Mouse (Mus musculus): ENCODE data around the gene Hormad1.
"Not testable (repeated sequence)": the region's sequence is repeated elsewhere in the genome, so short reads cannot be mapped to it uniquely, and the experiment has no call there.

Gene Hormad1

DNA sequence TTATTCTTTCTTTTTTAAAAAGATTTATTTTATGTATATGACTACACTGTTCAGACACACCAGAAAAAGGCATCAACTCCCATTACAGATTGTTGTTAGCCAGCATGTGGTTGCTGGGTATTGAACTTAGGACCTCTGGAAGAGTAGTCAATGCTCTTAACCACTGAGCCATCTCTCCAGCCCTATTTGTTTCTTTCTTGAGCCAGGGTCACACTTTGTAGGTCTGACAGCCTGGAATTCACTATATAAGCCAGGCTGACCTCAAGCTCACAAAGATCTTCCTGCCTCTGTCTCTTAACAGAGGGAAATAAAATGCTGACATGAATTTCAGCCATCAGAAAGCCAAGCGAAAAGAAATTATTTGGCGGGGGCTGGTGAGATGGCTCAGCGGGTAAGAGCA, 10.1 kb downstream of the Hormad1 start:
- no peak for DNase-seq

DNA sequence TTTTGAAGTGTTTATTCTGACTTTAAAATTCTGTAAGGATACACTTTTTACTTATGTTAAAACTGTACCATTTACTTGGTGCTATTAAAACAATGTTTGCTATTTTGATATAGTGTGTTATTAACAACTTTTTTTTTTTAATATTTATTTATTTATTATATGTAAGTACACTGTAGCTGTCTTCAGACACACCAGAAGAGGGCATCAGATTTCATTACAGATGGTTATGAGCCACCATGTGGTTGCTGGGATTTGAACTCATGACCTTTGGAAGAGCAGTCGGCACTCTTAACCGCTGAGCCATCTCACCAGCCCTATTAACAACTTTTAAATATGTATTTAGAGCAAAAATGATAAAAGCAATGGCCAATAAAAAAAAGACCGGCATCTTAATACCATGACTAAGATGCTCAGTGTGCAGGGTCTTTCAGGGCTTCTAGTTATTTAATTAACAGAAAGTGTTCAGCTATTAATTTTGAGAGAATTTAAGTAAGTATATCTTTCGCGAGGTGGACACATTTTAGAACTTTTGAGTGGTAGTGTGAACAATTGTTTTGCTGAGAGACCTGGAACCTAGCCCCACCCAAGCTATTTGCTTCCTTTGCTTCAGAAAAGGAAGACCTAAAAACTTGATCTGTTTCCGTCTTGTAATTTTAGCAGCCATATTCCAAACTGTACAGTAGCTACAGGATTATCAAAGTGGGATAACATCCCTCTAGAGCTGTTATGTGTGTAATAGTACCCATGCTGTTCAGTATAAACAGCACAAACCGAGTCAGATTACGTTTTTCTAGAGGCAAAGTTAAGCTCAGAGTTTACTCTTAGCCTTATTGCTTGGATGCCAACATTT, 28.5 kb downstream of the Hormad1 start:
- DNase-seq, result no peak

DNA sequence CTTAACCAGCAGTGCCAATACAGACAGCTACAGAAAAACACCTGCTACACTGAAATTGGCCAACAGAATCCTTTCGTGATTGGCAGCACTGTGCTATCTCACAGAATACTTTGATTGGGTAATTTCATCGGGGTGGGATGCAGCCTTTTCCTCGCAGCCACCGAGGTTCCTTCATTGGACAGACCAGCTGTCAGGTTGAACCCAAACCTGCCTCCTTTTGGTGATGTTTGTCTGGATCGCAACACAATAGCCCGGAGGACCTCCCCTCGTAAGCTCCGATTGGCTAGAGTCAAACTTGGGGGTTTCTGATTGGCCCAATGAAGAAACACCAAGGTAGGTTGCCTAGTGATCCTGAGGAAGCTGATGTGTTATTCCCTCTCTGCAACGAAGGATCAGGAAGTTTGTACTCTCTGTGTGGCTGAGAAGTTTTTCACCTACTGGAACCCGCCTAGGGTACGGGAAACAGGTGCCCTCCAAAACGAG, 29.2 kb downstream of the Hormad1 start, which contains the start of gene Golph3l:
Gene Golph3l, plus strand, starts transcription at position 331 of the 483 bp plus-strand sequence.
- peak; percentile 94 to 99 for DNase-seq

DNA sequence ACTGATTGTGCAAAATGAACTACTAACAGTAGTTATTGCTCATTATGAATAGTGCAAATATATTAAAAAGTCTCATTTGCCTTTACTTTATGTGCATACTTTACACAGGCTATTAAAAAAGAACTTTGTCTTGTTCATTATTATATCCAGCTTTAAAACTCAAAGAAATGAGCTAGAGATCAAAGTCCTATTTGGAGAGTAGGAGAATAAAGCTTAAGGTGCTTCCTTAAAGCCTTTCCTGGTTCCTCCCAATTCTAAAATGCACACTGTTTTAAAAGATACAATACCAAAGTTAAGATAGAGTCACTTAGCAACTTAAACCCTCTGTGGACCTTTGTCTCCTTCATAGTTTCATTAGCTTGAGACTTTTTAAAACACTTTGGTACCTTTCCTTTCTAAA, 39.3 kb downstream of the Hormad1 start:
- DNase-seq, result no peak

DNA sequence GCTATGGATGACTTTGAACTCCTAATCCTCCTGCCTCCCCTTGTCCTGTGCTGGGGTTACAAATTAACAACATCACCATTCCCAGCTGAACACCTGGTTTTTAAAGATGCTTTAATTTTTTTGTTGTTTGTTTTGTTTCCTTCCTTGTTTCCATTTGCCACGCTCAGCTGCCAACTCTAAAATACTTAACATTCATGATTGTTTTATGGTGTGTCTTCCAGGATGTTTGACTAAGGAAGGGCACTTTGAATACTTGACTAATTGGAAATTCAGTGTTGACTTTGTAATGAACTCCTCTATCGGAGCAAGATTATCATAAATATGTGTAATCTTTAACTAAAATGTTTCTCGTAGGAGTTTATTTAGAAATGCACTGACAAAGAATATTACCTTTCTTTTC, 41.8 kb downstream of the Hormad1 start:
- no peak for DNase-seq

DNA sequence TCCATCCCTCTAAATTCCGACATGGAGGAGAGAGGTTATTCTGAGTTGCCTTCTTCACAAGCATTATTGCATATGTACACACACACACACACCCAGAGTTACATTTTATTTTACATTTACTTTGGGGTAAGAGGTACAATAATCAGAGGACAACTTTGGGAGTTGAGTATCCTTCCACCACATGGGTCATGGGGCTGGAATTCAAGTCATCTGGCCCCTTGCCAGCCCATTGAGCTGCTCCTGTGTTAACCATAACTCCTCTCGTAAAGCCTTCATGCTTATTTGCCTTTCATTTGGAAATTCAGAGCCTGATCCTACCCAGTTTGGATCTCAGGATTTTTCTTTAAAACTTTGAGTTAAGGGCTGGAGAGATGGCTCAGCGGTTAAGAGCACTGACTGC, 46.6 kb downstream of the Hormad1 start:
- DNase-seq, result peak; percentile 21 to 60

DNA sequence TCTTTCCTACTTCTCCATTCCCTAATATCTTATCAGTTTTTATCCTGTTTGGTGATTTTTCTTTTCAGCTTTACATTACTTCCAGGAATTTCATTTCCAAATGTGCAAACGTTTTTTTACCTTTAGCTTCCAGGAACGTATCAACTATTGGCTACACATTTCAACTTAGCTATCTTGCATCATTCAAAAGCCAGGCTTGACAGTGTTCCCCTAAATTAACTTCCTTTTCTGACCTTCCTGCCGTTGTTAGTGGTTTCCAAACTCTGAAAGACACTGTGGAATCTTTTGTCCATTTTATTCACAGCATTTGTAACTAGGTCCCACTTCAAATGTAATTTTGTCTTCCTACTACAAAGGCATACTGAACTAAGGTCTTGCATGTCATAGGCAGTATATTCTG, 49.7 kb downstream of the Hormad1 start:
- DNase-seq, result no peak

DNA sequence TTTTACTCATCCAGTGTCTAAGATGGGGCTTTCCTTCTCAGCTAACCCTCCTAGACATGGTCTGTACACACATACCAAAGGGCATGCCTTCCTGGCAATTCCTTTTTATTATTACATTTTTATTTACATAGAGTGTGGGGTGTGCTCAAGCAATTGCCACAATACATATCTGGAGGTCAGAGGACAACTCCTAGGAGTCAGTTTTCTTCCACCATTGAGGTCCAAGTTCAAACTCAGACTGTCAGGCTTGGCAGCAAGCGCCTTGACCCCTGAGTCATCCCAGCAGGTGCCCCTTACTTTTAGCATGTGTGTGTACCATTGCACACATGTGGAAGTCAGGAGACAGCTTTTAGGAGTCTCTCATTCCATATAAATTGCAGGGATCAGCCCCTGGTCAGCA, 54.5 kb downstream of the Hormad1 start:
- no peak for DNase-seq

DNA sequence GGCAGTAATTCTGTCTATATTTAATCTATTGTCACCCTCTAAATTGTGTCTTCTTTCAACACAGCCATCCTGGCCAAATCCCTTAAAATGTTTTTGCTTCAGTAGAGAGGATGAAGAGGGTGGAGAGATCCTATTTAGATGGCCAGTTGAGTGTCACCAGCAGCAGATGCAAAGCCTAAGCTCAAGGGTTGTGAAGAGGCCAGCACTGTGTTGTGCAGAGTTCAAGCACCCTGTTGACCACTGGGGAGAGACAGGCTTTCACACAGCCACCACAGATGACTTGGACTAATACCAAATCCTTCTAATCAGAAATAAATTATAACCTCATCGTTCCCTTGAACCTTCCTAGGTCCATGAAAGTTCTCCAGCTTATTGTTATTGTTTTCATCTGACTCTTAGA, 59.0 kb downstream of the Hormad1 start:
- DNase-seq, result no peak

DNA sequence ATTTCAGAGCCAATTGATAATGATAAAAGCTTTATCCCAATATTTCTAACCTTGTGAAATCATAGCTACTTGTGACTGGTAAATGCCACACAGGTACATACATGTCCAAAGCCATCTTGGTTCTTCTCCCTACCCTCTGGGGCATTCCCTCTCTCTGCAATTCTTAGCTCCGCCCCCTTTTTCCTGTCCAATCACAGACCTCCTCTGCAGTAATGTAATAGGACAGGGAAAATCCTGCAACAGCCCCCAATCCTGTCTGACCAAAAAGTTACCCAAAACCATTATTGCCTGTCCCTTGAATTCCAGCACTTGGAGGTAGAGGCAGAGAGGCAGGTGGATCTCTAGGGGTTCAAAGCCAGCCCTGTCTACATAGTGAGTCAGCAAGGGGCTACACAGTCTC, 61.8 kb downstream of the Hormad1 start:
- no peak for DNase-seq

DNA sequence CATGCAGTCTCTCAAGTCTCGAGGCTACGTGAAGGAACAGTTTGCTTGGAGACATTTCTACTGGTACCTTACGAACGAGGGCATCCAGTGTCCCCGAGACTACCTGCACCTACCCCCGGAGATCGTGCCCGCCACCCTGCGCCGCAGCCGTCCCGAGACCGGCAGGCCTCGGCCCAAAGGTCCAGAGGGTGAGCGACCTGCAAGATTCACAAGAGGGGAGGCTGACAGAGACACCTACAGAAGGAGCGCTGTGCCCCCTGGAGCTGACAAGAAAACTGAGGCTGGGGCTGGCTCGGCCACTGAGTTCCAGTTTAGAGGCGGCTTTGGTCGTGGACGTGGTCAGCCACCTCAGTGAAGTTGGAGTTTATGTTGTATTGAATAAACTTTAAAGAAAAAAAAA, 62.9 kb downstream of the Hormad1 start:
- DNase-seq, result not testable (repeated sequence)

DNA sequence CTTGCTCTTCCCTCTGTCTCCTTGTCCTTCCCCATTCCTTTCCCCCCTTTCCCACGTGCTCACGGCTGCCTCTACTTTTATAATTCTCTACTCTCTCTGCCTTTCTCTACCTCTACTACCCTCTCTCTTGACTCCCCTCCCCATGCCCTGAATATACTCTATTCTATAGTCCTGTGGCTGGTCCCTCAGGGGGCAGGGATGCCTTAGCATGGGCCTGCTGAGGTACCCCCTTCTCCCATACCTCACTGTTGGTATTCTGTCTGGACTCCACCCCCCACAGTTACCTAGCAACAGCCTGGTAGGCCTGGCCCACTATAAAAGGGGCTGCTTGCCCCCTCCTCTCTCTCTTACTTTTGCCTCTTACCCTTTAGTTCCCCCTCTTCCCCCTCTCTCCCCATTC, 64.1 kb downstream of the Hormad1 start:
- DNase-seq, result no peak

DNA sequence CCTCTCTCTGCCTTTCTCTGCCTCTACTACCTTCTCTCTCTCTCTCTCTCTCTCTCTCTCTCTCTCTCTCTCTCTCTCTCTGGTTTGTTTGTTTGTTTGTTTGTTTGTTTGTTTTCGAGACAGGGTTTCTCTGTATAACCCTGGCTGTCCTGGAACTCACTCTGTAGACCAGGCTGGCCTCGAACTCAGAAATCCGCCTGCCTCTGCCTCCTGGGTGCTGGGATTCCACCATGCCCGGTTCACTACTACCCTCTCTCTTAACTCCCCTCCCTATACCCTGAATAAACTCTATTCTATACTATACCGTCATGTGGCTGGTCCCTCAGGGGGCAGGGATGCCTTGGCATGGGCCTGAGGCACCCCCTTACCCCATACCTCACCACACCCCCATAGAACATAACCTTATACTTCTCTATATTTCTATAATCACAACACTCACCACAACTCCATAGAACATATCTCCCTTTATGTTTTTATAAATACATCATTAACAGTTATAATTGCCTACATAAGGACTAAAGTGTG, 64.6 kb downstream of the Hormad1 start:
- DNase-seq, result not testable (repeated sequence)

DNA sequence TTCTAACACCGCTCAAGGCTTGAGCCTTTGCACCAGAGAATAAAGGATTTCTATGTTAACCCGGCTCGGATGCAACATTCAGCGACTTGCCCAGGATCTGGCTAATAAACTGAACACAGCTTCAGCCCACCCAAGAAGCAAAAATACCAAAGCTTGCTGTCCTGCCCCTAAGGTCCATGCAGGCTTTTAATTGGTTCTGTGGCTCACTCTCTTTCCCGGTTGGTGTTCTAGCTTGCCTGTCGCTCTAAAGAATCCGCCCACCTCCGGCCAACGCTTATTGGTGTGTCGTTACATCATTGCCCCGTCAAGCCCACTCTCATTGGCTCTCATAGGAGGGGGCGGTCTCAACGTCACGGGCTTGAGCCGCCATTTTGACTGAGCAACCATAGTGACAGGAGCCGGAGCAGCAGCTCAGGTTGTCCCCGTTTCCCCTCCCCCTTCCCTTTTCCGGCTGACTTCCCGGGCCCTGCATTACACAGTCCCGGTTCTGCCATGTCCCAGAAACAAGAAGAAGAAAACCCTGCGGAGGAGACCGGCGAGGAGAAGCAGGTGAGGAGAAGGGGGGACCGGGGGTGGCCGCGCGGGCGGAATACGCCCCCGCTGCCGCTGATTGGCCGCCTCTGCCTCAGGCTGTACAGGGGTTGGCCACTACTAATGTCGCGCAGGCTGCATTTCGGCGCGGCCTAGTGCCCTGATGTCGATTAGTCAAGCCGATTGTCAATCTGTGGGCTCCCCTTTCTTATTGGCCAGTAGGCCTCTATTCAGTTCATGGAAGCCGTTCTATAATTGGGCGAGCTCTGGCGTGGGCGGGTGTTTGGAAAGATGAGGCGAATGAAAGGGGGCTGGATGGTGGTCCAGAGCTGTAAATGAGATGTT, 65.4 kb downstream of the Hormad1 start, which contains the start of gene Ensa:
Gene Ensa, plus strand, starts transcription at position 366 of the 876 bp plus-strand sequence.
- DNase-seq, result peak; percentile 97 to 100

DNA sequence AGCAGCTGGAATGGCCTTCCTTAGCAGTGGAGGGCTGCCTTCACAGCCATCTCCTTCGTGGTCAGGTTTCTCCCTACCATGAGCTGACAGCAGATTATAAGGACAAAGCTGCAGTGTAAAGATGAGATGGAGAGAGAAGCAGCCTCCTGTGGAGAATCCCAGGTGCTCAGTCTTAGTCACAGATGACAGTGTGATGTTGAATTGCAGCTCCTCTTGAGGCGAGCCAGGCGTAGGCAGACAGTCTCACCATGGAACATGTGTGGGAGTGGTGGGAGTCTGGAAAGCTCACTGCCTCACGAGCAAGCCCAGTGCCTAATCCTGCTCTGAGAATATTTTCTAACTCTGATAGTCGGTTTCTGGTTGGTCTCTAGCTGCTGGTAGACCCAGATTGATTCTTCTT, 68.3 kb downstream of the Hormad1 start:
- DNase-seq, result no peak

DNA sequence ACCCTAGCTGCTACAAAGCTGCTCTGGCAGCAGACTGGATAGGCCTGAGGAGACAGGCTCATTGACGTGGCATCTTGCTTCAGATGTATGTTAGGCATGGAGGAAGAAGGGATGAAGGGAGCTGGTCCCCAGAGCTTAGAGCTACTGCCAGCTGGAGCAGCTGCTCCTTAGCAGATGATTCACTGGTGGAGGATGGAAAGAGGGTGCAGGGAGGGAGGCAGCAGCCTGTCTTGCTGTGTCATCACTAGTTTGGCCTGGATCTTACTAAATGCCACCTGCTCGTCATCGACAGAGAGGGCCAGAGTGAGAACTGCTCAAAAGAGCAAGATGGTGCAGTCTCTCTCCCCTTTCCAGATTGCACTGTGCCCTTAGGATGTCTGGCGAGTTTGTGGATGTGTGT, 70.3 kb downstream of the Hormad1 start:
- no peak for DNase-seq

DNA sequence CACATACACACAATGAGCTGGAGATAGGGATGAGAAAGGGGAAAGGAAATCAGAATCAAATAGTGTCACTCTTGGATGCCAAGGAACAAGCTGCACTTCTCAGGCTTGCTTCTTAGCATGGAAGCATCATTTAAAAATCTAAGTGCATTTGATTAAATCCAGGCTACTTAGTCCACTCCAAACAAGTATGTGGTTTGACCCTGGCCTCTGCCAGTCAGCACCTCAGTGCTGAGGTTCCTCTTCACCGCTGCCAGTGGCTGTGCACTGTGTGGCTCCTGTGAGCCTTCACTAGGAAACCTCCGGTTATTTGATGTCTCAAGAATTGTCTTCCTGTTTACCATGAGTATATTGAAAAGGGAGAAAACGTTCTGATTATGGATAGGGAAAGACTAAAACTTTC, 71.4 kb downstream of the Hormad1 start:
- DNase-seq, result no peak

DNA sequence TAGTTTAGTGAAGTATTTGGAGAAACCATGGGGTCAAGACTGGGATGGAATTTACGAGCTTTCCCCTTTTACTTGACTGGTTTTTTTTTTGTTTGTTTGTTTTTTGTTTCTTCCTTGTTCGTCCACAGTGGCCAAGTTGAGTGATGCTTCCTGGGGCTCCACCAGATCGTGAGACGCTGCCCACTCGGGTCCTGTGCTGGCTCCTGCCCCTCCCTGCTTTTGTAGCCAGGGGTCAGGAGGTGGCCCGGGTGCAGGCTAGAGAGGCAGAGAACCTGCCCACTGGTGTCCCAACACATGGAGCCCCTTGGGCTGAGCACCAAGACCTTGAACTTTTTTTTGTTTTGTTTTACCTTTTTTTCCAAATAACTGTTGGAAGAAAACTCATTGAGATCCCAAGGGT, 71.8 kb downstream of the Hormad1 start:
- no peak for DNase-seq

DNA sequence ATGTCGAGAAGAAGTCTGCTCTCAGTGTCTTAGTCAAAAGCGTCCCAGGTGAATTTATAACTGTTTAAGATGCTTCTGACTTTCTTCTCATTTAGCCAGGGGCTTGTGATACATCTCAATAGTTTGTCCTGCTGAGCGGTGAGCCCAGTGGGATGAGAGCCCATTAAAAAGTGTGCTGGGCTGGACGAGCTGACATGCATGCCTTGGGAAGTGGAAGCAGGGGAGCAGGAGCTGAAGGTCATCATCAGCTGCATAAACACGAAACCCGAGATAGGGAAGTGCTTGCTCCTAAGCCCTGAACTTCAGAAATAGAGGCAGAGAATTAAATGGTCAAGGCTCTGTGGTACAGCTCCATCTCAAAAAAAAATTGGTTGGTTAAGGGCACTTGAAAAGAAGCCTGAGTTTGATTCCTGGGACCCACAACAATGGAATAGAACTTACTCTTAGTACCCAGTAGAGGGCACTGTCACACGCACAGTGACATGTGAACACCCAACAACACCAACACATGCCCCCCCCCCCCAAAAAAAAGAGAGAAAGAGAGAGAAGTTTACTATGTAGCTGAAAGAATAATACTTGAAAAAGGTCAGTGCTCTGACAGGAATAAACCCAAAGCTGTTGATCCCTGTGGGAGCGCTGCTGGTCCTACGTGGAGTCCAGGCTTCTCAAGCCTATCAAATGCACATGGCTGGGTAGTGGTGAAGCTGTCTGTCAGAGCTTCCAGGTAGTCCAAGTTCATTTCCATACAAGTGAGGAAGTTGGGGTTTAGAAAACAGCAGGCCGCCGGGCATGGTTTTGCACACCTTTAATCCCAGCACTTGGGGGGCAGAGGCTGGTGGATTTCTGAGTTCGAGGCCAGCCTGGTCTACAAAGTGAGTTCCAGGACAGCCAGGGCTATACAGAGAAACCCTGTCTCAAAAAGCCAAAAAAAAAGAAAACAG, 73.4 kb downstream of the Hormad1 start:
- peak; percentile 25 to 31 for DNase-seq

DNA sequence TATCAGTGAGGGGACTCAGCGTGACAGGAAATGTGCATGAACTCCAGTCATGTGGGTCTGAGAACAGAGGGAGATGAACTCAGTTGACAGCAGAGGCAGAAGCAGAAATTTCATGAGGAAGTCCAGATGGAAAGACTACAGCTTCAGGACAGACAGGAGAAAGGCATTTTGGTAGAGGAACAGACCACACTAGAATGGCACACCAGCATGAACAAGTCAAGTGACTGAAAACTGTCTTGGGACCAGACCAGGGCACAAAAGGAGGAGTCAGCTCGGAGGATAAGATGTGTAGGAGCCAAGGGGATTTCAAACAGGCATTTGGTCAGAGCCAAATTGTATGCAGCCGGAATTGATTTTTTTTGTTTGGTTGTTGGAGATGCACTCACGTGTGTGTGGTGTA, 76.2 kb downstream of the Hormad1 start:
- DNase-seq, result peak in 1 of 2 experiments; percentile 30

DNA sequence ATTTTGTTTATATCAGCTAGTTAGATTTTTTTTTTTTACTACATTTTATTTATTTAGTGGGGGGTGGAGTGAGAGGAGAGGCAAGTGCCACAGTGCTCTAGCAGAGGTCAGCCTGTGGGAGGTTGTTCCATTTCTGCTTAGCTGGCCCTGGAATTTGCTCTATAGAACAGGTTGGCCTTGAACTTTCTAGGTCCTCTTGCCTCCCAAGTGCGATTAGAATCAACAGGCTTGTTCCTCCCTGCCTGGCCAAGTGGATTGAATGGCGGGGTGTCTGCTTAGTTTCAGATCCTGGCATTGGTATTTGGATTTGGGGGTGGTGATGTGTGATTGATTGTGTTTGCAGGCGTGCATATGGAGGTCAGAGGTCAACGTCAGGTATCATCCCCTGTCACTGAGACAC, 76.6 kb downstream of the Hormad1 start:
- DNase-seq, result peak in 1 of 2 experiments; percentile 64
